Mouse (Mus musculus) CD4-positive, CD25-positive, alpha-beta regulatory T cell, adult 2 months (primary cell): ENCODE measurements around the gene Gm13285.
"Not testable (repeated sequence)": the region's sequence is repeated elsewhere in the genome, so short reads cannot be mapped to it uniquely, and the experiment has no call there.

ENCODE experiments used
- DNase-seq: peaks from one replicate; pipeline ENCODE4 v3.0.0-alpha.2; 2012; ENCODE audit warnings: low read depth, low spot score

Gm13285 gene

DNA sequence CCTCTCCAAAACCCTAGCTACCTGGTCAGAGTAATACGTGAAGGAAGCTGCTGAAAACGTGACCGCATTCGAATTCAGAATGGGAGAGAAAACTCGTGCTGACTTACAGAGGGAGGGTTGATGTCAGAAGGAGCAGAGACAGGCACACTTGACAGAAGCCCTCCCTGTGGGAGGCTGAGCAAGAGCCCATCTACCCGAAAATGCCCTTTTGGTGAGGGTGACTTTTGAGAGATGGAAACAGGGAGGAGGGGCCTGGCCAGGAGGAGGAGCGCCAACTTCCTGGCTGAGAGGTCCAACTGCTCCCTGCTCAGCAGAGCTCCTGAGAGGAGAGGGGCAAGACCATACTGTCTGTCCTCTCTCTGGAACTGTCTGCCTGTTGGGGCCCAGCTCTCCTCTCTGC lies at the start of gene Gm13285:
Gm13285 (plus strand) TSS at position 301 of the 400 bp plus-strand sequence.
- DNase-seq = not testable (repeated sequence)

DNA sequence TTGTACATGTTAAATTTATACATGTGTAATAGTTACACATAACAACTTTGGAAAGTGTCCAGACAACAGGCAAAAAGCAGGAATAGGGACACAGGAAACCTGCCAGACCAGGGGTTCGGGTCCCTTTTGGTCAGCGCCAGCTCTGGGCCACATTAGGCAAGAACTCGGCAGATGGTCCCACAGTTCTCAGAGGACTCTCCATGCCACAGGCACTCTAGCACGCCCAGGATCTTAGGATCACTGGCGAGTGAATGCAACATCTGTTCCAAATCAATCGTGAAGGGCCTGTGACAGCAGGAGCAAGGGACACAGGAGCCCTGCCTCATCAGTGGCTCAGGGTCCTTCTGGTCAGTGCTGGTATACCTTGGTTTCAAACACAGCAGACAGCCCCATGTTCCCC lies 49.5 kb upstream of the Gm13285 start:
- no peak for DNase-seq

DNA sequence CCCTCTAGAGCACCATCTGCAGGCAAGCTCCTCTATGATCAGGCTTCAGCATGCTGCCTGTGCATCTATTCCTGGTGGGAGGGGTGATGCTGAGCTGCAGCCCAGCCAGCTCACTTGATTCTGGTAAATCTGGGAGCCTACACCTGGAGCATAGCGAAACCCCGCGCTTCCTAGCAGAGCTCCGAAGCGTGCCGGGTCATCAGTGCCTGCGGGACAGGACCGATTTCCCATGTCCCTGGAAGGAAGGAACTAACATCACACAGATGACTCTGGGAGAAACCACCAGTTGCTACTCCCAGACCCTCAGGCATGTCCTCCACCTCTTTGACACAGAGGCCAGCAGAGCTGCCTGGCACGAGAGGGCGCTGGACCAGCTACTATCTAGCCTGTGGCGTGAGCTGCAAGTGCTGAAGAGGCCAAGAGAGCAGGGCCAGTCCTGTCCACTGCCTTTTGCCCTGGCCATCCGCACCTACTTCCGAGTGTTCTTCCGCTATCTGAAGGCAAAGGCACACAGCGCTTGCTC lies 44.6 kb upstream of the Gm13285 start, which contains the start of gene Gm13271:
Gm13271 (plus strand) TSS at position 51 of the 523 bp plus-strand sequence.
- DNase-seq = not testable (repeated sequence)

DNA sequence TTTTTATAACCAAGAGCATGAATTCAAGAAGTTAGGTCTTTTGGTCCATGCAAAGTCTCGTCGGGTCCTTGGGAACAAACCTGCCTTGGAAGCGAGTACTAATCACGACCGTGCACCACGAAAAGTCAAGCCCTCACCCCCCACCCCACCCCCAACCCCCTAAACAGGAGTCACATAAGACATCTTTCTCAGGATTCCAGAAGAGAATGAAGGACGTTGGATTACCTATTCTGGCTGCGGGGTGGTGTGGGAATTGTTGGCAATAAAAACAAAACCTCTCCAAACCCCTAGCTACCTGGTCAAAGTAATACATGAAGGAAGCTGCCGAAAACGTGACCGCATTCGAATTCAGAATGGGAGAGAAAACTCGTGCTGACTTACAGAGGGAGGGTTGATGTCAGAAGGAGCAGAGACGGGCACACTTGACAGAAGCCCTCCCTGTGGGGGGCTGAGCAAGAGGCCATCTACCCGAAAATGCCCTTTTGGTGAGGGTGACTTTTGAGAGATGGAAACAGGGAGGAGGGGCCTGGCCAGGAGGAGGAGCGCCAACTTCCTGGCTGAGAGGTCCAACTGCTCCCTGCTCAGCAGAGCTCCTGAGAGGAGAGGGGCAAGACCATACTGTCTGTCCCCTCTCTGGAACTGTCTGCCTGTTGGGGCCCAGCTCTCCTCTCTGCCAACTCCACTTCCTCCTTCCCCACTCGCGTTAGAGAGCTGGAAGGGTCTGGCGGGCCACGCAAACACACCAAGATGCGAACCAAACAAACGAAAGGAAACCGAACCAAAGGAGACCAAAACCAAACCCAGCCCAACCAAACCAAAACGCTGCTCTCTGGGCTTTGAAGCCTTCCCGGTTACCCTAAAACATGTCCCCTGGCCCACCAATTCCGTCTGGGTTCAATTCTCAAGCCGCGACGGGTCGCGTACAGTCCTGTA lies 42.6 kb upstream of the Gm13285 start:
- DNase-seq = peak; percentile 56

DNA sequence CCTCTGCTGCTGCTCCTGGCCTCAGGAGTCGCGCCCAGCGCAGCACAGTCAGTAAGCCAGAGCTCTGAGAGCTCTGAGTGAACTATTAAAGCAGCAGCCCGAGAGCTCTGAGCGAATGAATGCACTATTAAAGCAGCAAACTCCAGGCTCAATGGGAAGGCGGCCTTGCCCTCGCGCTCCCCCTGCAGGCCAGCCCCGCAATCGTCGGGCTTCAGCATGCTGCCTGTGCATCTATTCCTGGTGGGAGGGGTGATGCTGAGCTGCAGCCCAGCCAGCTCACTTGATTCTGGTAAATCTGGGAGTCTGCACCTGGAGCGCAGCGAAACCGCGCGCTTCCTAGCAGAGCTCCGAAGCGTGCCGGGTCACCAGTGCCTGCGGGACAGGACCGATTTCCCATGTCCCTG lies 41.8 kb upstream of the Gm13285 start:
- DNase-seq = peak; percentile 92

DNA sequence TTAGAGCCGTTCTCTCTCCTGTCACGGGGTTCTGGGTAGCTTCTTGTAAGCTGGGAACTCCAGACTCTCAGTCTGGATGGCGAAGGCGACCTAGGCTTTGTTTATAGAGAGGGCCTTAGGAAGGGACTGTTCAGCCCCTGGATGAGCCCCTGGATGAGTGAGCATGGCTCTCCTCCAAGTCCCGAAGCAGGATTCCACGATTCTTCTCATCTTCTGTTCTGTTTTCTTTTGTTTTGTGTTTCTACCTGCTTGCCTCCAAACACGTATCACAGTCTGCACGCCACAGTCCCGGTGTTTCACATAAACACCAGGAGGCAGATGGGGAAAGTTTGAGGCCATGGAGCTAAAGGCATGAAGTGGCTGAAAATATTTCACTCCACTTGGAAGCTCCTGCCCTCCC lies 40.7 kb upstream of the Gm13285 start:
- not testable (repeated sequence) for DNase-seq

DNA sequence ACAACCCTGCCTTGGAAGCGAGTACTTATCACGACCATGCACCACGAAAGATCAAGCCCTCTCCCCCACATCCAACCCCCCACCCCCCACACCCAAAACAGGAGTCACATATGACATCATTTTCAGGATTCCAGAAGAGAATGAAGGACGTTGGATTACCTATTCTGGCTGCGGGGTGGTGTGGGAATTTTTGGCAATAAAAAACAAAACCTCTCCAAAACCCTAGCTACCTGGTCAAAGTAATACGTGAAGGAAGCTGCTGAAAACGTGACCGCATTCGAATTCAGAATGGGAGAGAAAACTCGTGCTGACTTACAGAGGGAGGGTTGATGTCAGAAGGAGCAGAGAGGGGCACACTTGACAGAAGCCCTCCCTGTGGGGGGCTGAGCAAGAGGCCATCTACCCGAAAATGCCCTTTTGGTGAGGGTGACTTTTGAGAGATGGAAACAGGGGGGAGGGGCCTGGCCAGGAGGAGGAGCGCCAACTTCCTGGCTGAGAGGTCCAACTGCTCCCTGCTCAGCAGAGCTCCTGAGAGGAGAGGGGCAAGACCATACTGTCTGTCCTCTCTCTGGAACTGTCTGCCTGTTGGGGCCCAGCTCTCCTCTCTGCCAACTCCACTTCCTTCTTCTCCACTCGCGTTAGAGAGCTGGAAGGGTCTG lies 39.7 kb upstream of the Gm13285 start, which contains the start of gene Gm13283:
Gm13283 (plus strand) TSS at position 510 of the 659 bp plus-strand sequence.
- DNase-seq = not testable (repeated sequence)

DNA sequence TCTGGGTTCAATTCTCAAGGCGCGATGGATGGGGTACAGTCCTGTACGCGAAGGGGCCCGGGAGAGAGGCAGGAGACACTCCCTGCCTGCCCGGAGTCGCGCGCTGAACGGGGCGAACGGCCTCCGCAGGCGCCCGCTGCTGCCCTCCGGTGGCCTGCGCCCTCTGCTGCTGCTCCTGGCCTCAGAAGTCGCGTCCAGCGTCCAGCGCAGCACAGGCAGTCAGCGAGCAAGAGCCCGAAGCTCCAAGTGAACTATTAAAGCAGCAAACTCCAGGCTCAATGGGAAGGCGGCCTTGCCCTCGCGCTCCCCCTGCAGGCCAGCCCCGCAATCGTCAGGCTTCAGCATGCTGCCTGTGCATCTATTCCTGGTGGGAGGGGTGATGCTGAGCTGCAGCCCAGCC lies 39.0 kb upstream of the Gm13285 start:
- peak; percentile 85 for DNase-seq

DNA sequence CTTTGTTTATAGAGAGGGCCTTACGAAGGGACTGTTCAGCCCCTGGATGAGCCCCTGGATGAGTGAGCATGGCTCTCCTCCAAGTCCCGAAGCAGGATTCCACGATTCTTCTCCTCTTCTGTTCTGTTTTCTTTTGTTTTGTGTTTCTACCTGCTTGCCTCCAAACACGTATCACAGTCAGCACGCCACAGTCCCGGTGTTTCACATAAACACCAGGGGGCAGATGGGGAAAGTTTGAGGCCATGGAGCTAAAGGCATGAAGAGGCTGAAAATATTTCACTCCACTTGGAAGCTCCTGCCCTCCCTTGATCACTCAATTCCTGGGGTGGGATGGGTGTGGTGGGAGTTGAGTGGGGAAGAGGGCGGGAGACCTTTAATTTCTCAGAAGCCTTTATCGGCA lies 37.7 kb upstream of the Gm13285 start:
- DNase-seq = not testable (repeated sequence)

DNA sequence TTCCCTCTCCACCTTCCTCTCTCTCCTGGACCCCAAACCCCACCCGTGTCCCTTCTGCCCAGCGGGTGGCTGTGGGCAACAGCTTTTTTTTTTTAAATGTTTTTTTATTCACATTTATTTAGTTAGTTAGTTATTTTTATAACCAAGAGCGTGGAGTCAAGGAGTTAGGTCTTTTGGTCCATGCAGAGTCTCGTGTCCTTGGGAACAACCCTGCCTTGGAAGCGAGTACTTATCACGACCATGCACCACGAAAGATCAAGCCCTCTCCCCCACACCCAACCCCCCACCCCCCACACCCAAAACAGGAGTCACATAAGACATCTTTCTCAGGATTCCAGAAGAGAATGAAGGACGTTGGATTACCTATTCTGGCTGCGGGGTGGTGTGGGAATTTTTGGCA lies 37.1 kb upstream of the Gm13285 start:
- not testable (repeated sequence) for DNase-seq

DNA sequence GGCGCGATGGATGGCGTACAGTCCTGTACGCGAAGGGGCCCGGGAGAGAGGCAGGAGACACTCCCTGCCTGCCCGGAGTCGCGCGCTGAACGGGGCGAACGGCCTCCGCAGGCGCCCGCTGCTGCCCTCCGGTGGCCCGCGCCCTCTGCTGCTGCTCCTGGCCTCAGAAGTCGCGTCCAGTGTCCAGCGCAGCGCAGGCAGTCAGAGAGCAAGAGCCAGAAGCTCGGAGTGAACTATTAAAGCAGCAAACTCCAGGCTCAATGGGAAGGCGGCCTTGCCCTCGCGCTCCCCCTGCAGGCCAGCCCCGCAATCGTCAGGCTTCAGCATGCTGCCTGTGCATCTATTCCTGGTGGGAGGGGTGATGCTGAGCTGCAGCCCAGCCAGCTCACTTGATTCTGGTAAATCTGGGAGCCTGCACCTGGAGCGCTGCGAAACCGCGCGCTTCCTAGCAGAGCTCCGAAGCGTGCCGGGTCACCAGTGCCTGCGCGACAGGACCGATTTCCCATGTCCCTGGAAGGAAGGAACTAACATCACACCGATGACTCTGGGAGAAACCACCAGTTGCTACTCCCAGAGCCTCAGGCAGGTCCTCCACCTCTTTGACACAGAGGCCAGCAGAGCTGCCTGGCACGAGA lies 36.0 kb upstream of the Gm13285 start:
- peak; percentile 70 for DNase-seq

DNA sequence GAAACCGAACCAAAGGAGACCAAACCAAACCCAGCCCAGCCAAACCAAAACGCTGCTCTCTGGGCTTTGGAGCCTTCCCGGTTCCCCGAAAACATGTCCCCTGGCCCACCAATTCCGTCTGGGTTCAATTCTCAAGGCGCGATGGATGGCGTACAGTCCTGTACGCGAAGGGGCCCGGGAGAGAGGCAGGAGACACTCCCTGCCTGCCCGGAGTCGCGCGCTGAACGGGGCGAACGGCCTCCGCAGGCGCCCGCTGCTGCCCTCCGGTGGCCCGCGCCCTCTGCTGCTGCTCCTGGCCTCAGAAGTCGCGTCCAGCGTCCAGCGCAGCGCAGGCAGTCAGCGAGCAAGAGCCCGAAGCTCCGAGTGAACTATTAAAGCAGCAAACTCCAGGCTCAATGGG lies 25.9 kb upstream of the Gm13285 start, which contains the start of gene Gm13290:
Gm13290 (plus strand) TSS at position 301 of the 400 bp plus-strand sequence.
- DNase-seq = not testable (repeated sequence)

DNA sequence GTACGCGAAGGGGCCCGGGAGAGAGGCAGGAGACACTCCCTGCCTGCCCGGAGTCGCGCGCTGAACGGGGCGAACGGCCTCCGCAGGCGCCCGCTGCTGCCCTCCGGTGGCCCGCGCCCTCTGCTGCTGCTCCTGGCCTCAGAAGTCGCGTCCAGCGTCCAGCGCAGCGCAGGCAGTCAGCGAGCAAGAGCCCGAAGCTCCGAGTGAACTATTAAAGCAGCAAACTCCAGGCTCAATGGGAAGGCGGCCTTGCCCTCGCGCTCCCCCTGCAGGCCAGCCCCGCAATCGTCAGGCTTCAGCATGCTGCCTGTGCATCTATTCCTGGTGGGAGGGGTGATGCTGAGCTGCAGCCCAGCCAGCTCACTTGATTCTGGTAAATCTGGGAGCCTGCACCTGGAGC lies 22.8 kb upstream of the Gm13285 start, which contains the start of gene Gm13289:
Gm13289 (plus strand) TSS at position 301 of the 400 bp plus-strand sequence.
- not testable (repeated sequence) for DNase-seq

DNA sequence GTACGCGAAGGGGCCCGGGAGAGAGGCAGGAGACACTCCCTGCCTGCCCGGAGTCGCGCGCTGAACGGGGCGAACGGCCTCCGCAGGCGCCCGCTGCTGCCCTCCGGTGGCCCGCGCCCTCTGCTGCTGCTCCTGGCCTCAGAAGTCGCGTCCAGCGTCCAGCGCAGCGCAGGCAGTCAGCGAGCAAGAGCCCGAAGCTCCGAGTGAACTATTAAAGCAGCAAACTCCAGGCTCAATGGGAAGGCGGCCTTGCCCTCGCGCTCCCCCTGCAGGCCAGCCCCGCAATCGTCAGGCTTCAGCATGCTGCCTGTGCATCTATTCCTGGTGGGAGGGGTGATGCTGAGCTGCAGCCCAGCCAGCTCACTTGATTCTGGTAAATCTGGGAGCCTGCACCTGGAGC lies 19.9 kb upstream of the Gm13285 start, which contains the start of gene Gm13272:
Gm13272 (plus strand) TSS at position 301 of the 400 bp plus-strand sequence.
- not testable (repeated sequence) for DNase-seq

DNA sequence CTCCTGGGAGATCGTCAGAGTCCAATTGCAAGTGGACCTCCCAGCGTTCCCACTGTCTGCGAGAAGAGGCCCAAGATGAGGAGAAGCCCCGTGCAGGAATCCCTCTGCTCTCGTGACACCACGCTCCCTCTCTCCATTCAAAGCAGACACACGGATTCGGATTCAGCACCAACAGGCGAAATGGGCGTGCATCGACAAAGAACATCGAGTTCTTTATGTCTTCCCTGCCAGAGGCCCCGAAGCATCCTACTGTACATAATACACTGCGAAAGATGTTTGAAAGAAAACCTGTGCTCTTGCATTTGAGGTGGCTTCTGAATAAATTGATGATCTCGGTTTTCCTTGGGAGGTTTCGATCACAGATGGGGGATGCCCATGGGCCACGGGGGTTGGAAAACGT lies 19.1 kb upstream of the Gm13285 start:
- not testable (repeated sequence) for DNase-seq

DNA sequence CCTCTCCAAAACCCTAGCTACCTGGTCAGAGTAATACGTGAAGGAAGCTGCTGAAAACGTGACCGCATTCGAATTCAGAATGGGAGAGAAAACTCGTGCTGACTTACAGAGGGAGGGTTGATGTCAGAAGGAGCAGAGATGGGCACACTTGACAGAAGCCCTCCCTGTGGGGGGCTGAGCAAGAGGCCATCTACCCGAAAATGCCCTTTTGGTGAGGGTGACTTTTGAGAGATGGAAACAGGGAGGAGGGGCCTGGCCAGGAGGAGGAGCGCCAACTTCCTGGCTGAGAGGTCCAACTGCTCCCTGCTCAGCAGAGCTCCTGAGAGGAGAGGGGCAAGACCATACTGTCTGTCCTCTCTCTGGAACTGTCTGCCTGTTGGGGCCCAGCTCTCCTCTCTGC lies 17.6 kb upstream of the Gm13285 start, which contains the start of gene Ifnz:
Ifnz (plus strand) TSS at position 301 of the 400 bp plus-strand sequence.
- DNase-seq = not testable (repeated sequence)

DNA sequence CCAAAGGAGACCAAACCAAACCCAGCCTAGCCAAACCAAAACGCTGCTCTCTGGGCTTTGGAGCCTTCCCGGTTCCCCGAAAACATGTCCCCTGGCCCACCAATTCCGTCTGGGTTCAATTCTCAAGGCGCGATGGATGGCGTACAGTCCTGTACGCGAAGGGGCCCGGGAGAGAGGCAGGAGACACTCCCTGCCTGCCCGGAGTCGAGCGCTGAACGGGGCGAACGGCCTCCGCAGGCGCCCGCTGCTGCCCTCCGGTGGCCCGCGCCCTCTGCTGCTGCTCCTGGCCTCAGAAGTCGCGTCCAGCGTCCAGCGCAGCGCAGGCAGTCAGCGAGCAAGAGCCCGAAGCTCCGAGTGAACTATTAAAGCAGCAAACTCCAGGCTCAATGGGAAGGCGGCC lies 17.1 kb upstream of the Gm13285 start:
- DNase-seq = not testable (repeated sequence)

DNA sequence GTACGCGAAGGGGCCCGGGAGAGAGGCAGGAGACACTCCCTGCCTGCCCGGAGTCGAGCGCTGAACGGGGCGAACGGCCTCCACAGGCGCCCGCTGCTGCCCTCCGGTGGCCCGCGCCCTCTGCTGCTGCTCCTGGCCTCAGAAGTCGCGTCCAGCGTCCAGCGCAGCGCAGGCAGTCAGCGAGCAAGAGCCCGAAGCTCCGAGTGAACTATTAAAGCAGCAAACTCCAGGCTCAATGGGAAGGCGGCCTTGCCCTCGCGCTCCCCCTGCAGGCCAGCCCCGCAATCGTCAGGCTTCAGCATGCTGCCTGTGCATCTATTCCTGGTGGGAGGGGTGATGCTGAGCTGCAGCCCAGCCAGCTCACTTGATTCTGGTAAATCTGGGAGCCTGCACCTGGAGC lies 14.1 kb upstream of the Gm13285 start, which contains the start of gene Gm13276:
Gm13276 (plus strand) TSS at position 301 of the 400 bp plus-strand sequence.
- DNase-seq = not testable (repeated sequence)

DNA sequence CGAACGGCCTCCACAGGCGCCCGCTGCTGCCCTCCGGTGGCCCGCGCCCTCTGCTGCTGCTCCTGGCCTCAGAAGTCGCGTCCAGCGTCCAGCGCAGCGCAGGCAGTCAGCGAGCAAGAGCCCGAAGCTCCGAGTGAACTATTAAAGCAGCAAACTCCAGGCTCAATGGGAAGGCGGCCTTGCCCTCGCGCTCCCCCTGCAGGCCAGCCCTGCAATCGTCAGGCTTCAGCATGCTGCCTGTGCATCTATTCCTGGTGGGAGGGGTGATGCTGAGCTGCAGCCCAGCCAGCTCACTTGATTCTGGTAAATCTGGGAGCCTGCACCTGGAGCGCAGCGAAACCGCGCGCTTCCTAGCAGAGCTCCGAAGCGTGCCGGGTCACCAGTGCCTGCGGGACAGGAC lies 11.1 kb upstream of the Gm13285 start, which contains the start of gene Gm13277:
Gm13277 (plus strand) TSS at position 231 of the 400 bp plus-strand sequence.
- DNase-seq = not testable (repeated sequence)

DNA sequence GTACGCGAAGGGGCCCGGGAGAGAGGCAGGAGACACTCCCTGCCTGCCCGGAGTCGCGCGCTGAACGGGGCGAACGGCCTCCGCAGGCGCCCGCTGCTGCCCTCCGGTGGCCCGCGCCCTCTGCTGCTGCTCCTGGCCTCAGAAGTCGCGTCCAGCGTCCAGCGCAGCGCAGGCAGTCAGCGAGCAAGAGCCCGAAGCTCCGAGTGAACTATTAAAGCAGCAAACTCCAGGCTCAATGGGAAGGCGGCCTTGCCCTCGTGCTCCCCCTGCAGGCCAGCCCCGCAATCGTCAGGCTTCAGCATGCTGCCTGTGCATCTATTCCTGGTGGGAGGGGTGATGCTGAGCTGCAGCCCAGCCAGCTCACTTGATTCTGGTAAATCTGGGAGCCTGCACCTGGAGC lies 8.2 kb upstream of the Gm13285 start, which contains the start of gene Gm13278:
Gm13278 (plus strand) TSS at position 301 of the 400 bp plus-strand sequence.
- DNase-seq = not testable (repeated sequence)
